Mouse (Mus musculus) hindbrain, embryonic 16.5 days (tissue): ENCODE data around the gene Ugt2b38. TPM values are rescaled to one million over a fixed set of nuclear protein-coding genes. Genes with fewer than 3 reads are reported as not detected.
"Not testable (repeated sequence)": the region's sequence is repeated elsewhere in the genome, so short reads cannot be mapped to it uniquely, and the experiment has no call there.

Experiments used
- ATAC-seq: fragments of 200-750 bp; cut with Nextera tagmentation; 2 replicates; pipeline ENCODE4 v1.8.0; 2017; ENCODE audit warnings: moderate TSS enrichment, moderate library complexity
- H3K27ac ChIP-seq: fragments of 300-500 bp; sonication (generic); 2 replicates; pipeline ENCODE4 v1.5.1; 2014; ENCODE audit warnings: low read depth, mild to moderate bottlenecking, control low read depth, low read length, moderate library complexity
- H3K27me3 ChIP-seq: fragments of 300-500 bp; sonication (generic); replicated peaks from 2 replicates; pipeline ENCODE4 v1.6.1; 2014; ENCODE audit warnings: low read length; ENCODE audit not compliant: control insufficient read depth, insufficient read depth
- H3K36me3 ChIP-seq: fragments of 300-500 bp; sonication (generic); 2 replicates; pipeline ENCODE4 v1.6.1; 2014; ENCODE audit warnings: mild to moderate bottlenecking, low read length, moderate library complexity, mixed read lengths; ENCODE audit not compliant: control insufficient read depth, insufficient read depth
- H3K4me1 ChIP-seq: fragments of 300-500 bp; sonication (generic); 2 replicates; pipeline ENCODE4 v1.6.1; 2014; ENCODE audit warnings: low read depth, low read length; ENCODE audit not compliant: control insufficient read depth, insufficient read depth
- H3K4me2 ChIP-seq: fragments of 300-500 bp; sonication (generic); 2 replicates; pipeline ENCODE4 v1.6.1; 2014; ENCODE audit warnings: mild to moderate bottlenecking, low read length, control low read depth, moderate library complexity
- H3K4me3 ChIP-seq: fragments of 300-500 bp; sonication (generic); 2 replicates; pipeline ENCODE4 v1.5.1; 2014; ENCODE audit warnings: mild to moderate bottlenecking, low read length, control low read depth, moderate library complexity
- H3K9ac ChIP-seq: fragments of 300-500 bp; sonication (generic); 2 replicates; pipeline ENCODE4 v1.6.1; 2014; ENCODE audit warnings: low read depth, mild to moderate bottlenecking, control low read depth, low read length, moderate library complexity
- H3K9me3 ChIP-seq: fragments of 300-500 bp; sonication (generic); 2 replicates; pipeline ENCODE4 v1.6.1; 2014; ENCODE audit warnings: mild to moderate bottlenecking, low read length, moderate library complexity; ENCODE audit not compliant: control insufficient read depth
- WGBS: fragments of 180-500 bp; shearing (Covaris S2); extraction: QIAGEN DNeasy Blood & Tissue Kit; methylation state at CpG from one replicate; pipeline ENCODE4 v1.1.7; 2014; 5-methylcytosine and 5-hydroxymethylcytosine counted together
- polyA plus RNA-seq: library from polyadenylated mRNA; unstranded; fragments of >200 nt; fragmentation: Nextera tagmentation; extraction: Ambion mirVana; gene quantifications from 2 replicates; pipeline ENCODE4 v1.2.1, GENCODE M21; 2015

Gene Ugt2b38
- polyA plus RNA-seq: not detected in 2 replicates

GRCm38 (mm10) chr5:87424041-87424440 lies at the start of gene Ugt2b38:
Gene Ugt2b38, minus strand, starts transcription at chr5:87424203.
- ATAC-seq, H3K9me3 ChIP-seq, H3K4me2 ChIP-seq, H3K36me3 ChIP-seq, H3K27me3 ChIP-seq, H3K4me1 ChIP-seq, H3K4me3 ChIP-seq, H3K27ac ChIP-seq, H3K9ac ChIP-seq: not testable (repeated sequence)
- WGBS: 89% methylated on average over 1 of the region's 2 CpGs

GRCm38 (mm10) chr5:87458810-87459209 lies 34.8 kb upstream of the Ugt2b38 start:
- ATAC-seq: no peak
- Histone ChIP-seq H3K36me3 (no peaks in the 10 kb centered on the region), H3K9ac (no peak overlapping the region), H3K27me3 (no peaks in the 10 kb centered on the region), H3K9me3 (no peaks in the 10 kb centered on the region), H3K4me3 (no peak overlapping the region), H3K4me2 (no peak overlapping the region), H3K4me1 (no peaks in the 10 kb centered on the region), H3K27ac (no peak overlapping the region)
- 33% methylated on average over 1 of the region's 1 CpGs for WGBS

DNA sequence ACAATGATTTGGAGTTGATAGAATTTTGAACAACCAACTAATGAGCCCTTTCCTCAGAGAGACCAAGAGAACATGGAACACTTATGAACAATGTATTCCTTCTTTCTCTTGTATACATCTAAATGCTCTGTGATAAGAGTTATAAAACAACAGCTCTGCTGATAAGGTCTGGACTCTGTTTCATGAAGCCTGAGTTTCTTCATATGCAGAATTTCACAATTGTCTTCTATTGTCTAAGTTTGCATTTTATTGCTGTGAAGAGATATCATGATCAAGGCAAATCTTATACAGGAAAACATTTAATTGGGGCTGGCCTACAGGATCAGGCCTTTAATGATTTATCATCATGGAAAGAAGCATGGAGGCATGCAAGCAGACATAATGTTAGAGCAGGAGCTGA lies 33.7 kb upstream of the Ugt2b38 start:
- H3K27me3 ChIP-seq: no peaks in the 10 kb centered on the region
- H3K4me3 ChIP-seq: no peak overlapping the region
- no peaks in the 10 kb centered on the region for H3K36me3 ChIP-seq
- no peaks in the 10 kb centered on the region for H3K9me3 ChIP-seq
- no peak overlapping the region for H3K27ac ChIP-seq
- no peaks in the 10 kb centered on the region for H3K4me1 ChIP-seq
- no peak overlapping the region for H3K4me2 ChIP-seq
- no peak for ATAC-seq
- H3K9ac ChIP-seq: no peak overlapping the region

DNA sequence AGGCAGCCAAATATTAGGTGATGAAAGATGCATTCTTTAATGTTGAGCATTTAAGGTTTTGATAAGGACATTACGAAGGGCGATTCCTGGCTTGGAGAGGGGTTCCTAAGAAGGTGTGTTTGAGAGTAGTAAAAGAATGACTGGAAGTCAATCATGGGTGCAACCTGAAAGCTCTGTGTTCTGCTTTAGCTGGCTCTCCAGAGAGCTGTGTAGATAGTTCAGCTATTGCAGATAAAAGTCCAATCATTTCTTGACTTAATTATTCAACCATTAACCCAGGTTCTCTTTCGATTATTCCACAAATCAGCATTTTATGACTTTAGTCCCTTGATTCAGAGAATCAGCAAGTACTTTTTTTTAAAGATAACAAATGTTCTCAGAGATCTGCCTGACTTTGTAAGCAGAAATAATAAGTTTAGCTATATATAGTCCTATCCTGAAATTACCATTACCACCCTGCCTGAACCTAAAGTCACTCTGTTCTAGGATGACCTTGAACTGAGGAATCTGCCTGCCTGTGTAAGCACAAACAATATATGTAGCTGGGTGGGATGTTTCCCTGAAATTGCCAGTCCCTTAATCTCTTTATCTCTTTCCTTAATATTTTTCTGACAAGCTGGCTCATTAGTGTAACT lies 32.3 kb upstream of the Ugt2b38 start:
- H3K9ac ChIP-seq: no peak overlapping the region
- 97% methylated on average over 3 of the region's 3 CpGs for WGBS
- H3K4me3 ChIP-seq: no peak overlapping the region
- H3K4me2 ChIP-seq: no peak overlapping the region
- no peaks in the 10 kb centered on the region for H3K27me3 ChIP-seq
- H3K36me3 ChIP-seq: no peaks in the 10 kb centered on the region
- H3K27ac ChIP-seq: no peak overlapping the region
- H3K9me3 ChIP-seq: no peaks in the 10 kb centered on the region
- no peak for ATAC-seq
- no peaks in the 10 kb centered on the region for H3K4me1 ChIP-seq

GRCm38 (mm10) chr5:87455519-87455918 lies 31.5 kb upstream of the Ugt2b38 start:
- Histone ChIP-seq H3K9me3 (no peaks in the 10 kb centered on the region), H3K9ac (no peak overlapping the region), H3K36me3 (no peaks in the 10 kb centered on the region), H3K27me3 (no peaks in the 10 kb centered on the region), H3K4me2 (no peak overlapping the region), H3K4me1 (no peaks in the 10 kb centered on the region), H3K27ac (no peak overlapping the region), H3K4me3 (no peak overlapping the region)
- no peak for ATAC-seq

GRCm38 (mm10) chr5:87452514-87452913 lies 28.5 kb upstream of the Ugt2b38 start:
- H3K27me3 ChIP-seq, H3K4me1 ChIP-seq, H3K9ac ChIP-seq, H3K9me3 ChIP-seq, ATAC-seq, H3K36me3 ChIP-seq, H3K4me3 ChIP-seq, H3K4me2 ChIP-seq, H3K27ac ChIP-seq: not testable (repeated sequence)
- WGBS: 79% methylated on average over 4 of the region's 5 CpGs

GRCm38 (mm10) chr5:87436264-87436663 lies 12.3 kb upstream of the Ugt2b38 start:
- H3K4me3 ChIP-seq: no peak overlapping the region
- no peak; the same call in 1 of the 2 replicates for ATAC-seq
- H3K9ac ChIP-seq: no peak overlapping the region
- H3K4me1 ChIP-seq: no peaks in the 10 kb centered on the region
- H3K36me3 ChIP-seq: no peaks in the 10 kb centered on the region
- WGBS: 50% methylated on average over 3 of the region's 3 CpGs
- H3K4me2 ChIP-seq: no peak overlapping the region
- no peaks in the 10 kb centered on the region for H3K9me3 ChIP-seq
- H3K27ac ChIP-seq: no peak overlapping the region
- no peaks in the 10 kb centered on the region for H3K27me3 ChIP-seq

- 86% methylated on average over 3 of the region's 3 CpGs for WGBS
- H3K4me2 ChIP-seq: no peak overlapping the region
- ATAC-seq: no peak
- no peak overlapping the region for H3K9ac ChIP-seq
- H3K27ac ChIP-seq: no peak overlapping the region
- no peaks in the 10 kb centered on the region for H3K9me3 ChIP-seq
- no peaks in the 10 kb centered on the region for H3K4me1 ChIP-seq
- no peak overlapping the region for H3K4me3 ChIP-seq
- no peaks in the 10 kb centered on the region for H3K36me3 ChIP-seq
- H3K27me3 ChIP-seq: no peaks in the 10 kb centered on the region
Measured at GRCm38 (mm10) chr5:87425676-87426075, 1.7 kb upstream of the Ugt2b38 start.

DNA sequence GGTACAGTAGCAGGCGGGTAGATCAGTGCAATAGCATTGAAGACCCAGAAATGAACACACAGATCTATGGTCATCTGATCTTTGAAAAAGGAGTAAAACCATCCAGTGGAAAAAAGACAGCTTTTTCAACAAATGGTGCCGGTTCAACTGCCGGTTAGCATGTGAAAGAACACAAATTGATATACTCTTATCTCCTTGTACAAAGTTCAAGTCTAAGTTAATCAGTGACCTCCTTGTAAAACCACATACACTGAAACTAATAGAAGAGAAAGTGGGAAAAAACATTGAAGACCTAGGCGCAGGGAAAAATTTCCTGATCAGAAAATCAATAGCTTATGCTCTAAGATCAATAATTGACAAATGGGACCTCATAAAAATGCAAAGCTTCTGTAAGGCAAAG lies 27.0 kb downstream of the Ugt2b38 start:
- H3K4me3 ChIP-seq: no peak overlapping the region
- WGBS: 91% methylated on average over 4 of the region's 4 CpGs
- H3K9ac ChIP-seq: no peak overlapping the region
- H3K36me3 ChIP-seq: no peaks in the 10 kb centered on the region
- no peaks in the 10 kb centered on the region for H3K4me1 ChIP-seq
- ATAC-seq: no peak
- no peak overlapping the region for H3K4me2 ChIP-seq
- no peaks in the 10 kb centered on the region for H3K27me3 ChIP-seq
- no peaks in the 10 kb centered on the region for H3K9me3 ChIP-seq
- no peak overlapping the region for H3K27ac ChIP-seq

DNA sequence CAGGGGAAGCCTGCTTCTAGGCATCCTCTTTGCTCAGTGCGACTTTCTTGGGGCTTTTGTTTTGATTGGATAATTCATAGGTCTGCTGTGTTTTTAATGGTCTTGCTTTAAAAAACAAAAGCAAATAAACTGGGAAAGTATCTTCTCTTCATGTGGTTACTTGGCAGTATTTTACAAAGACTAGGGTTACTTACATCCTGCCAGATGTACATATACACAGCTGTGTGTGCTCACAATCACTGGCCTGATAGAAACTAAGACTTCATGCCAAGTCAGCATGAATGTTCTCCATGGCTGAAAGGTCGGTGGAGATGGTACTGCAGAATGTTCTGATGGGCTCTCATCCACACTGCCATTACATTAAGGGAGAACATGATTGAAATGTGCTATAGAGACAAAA lies 33.2 kb downstream of the Ugt2b38 start:
- H3K27me3 ChIP-seq: no peaks in the 10 kb centered on the region
- WGBS: 92% methylated on average over 2 of the region's 2 CpGs
- H3K4me3 ChIP-seq: no peak overlapping the region
- no peak overlapping the region for H3K4me2 ChIP-seq
- H3K4me1 ChIP-seq: no peaks in the 10 kb centered on the region
- H3K36me3 ChIP-seq: no peaks in the 10 kb centered on the region
- no peak overlapping the region for H3K9ac ChIP-seq
- H3K27ac ChIP-seq: no peak overlapping the region
- no peak for ATAC-seq
- no peaks in the 10 kb centered on the region for H3K9me3 ChIP-seq
